Mouse (Mus musculus) neural tube, embryonic 11.5 days (tissue): ENCODE results near the gene Arhgef39. TPM values are rescaled to one million over a fixed set of nuclear protein-coding genes. Genes with fewer than 3 reads are reported as not detected.

Experiments used
- polyA plus RNA-seq: library from polyadenylated mRNA; unstranded; fragments of >200 nt; fragmentation: Nextera tagmentation; extraction: Ambion mirVana; gene quantifications from 2 replicates; pipeline ENCODE4 v1.2.1, GENCODE M21; 2014

Arhgef39 gene
- polyA plus RNA-seq, 1 experiment from 2014 or later, result 36.7 TPM

Other genes with a start within 250 kb of the Arhgef39 start
- gene Atp8b5, start 232.5 kb downstream of the Arhgef39 start, polyA plus RNA-seq, result 0.35 and 0.52 TPM in 2 replicates
- gene Rusc2, start 117.7 kb downstream of the Arhgef39 start, polyA plus RNA-seq, result 17.9 and 20.0 TPM in 2 replicates
- gene Fam166b, start 70.6 kb downstream of the Arhgef39 start, polyA plus RNA-seq, result 0.20 TPM in 1 of 2 replicates, not detected in the other
- 8.6 and 9.5 TPM in 2 replicates for gene Tesk1, start 57.8 kb downstream of the Arhgef39 start, polyA plus RNA-seq
- 2.1 and 2.8 TPM in 2 replicates for gene Cd72, start 45.1 kb downstream of the Arhgef39 start, polyA plus RNA-seq
- gene Sit1, start 16.0 kb downstream of the Arhgef39 start, polyA plus RNA-seq, result not detected in 2 replicates
- 46.6 and 55.9 TPM in 2 replicates for gene Ccdc107, start 6.8 kb downstream of the Arhgef39 start, polyA plus RNA-seq
- gene Car9, start 7.3 kb upstream of the Arhgef39 start, polyA plus RNA-seq, result 0.23 and 0.44 TPM in 2 replicates
- gene Tpm2, start 24.1 kb upstream of the Arhgef39 start, polyA plus RNA-seq, result 101 and 127 TPM in 2 replicates
- 56.0 and 62.5 TPM in 2 replicates for gene Creb3, start 62.6 kb upstream of the Arhgef39 start, polyA plus RNA-seq
- 42.1 and 48.8 TPM in 2 replicates for gene Tln1, start 63.0 kb upstream of the Arhgef39 start, polyA plus RNA-seq
- gene Rgp1, start 79.0 kb upstream of the Arhgef39 start, polyA plus RNA-seq, result 26.5 and 32.1 TPM in 2 replicates
- 29.8 and 30.8 TPM in 2 replicates for gene Gba2, start 79.2 kb upstream of the Arhgef39 start, polyA plus RNA-seq
- 1.8 and 2.4 TPM in 2 replicates for gene Msmp, start 84.8 kb upstream of the Arhgef39 start, polyA plus RNA-seq
- 29.0 and 37.4 TPM in 2 replicates for gene Npr2, start 132.2 kb upstream of the Arhgef39 start, polyA plus RNA-seq
- gene Spag8, start 153.9 kb upstream of the Arhgef39 start, polyA plus RNA-seq, result 0.89 and 1.1 TPM in 2 replicates
- gene Hint2, start 156.8 kb upstream of the Arhgef39 start, polyA plus RNA-seq, result 63.8 and 65.4 TPM in 2 replicates
- gene Tmem8b, start 169.3 kb upstream of the Arhgef39 start, polyA plus RNA-seq, result 5.4 and 5.7 TPM in 2 replicates
- gene Fam221b, start 169.4 kb upstream of the Arhgef39 start, polyA plus RNA-seq, result 2.4 and 3.4 TPM in 2 replicates
- not detected in 2 replicates for gene Olfr70, start 201.1 kb upstream of the Arhgef39 start, polyA plus RNA-seq
- gene Olfr71, start 210.6 kb upstream of the Arhgef39 start, polyA plus RNA-seq, result not detected in 2 replicates
- gene Hrct1, start 227.5 kb upstream of the Arhgef39 start, polyA plus RNA-seq, result 0.22 TPM in 1 of 2 replicates, not detected in the other
- gene Spaar, start 230.3 kb upstream of the Arhgef39 start, polyA plus RNA-seq, result not detected in 2 replicates